Mouse (Mus musculus) skeletal muscle tissue, adult 2 months (tissue): ENCODE data around the gene Gpr146.

Experiments used
- DNase-seq: peaks from one replicate; pipeline ENCODE4 v3.0.0-alpha.2; 2012; ENCODE audit warnings: low read depth, low spot score

Gpr146 gene

GRCm38 (mm10) chr5:139427989-139428388 is 50.5 kb downstream of the Gpr146 start:
- no peak for DNase-seq

GRCm38 (mm10) chr5:139429818-139430341 is 52.4 kb downstream of the Gpr146 start:
- DNase-seq = no peak

- DNase-seq = no peak
These were observed 54.8 kb downstream of the Gpr146 start for GRCm38 (mm10) chr5:139432333-139432732.

- no peak for DNase-seq
These were observed 55.4 kb downstream of the Gpr146 start for GRCm38 (mm10) chr5:139432747-139433508.

- DNase-seq = no peak
These were observed 56.5 kb downstream of the Gpr146 start for GRCm38 (mm10) chr5:139433842-139434568.

GRCm38 (mm10) chr5:139434940-139435339 is 57.4 kb downstream of the Gpr146 start:
- DNase-seq = peak; percentile 55

- DNase-seq = no peak
These were observed 60.3 kb downstream of the Gpr146 start for GRCm38 (mm10) chr5:139437769-139438168.

GRCm38 (mm10) chr5:139438440-139438839 is 60.9 kb downstream of the Gpr146 start:
- DNase-seq = no peak

- DNase-seq = no peak
These were observed 63.0 kb downstream of the Gpr146 start for GRCm38 (mm10) chr5:139440451-139440850.

- no peak for DNase-seq
These were observed 63.6 kb downstream of the Gpr146 start for GRCm38 (mm10) chr5:139440926-139441725.

GRCm38 (mm10) chr5:139441726-139442018 is 64.2 kb downstream of the Gpr146 start:
- DNase-seq = no peak

GRCm38 (mm10) chr5:139442428-139442827 is 64.9 kb downstream of the Gpr146 start:
- no peak for DNase-seq

GRCm38 (mm10) chr5:139442962-139443361 is 65.5 kb downstream of the Gpr146 start:
- no peak for DNase-seq

GRCm38 (mm10) chr5:139445258-139445657 is 67.8 kb downstream of the Gpr146 start:
- DNase-seq = no peak
